ENCODE assay signal across 7 mouse cellular contexts in genomic region chr9:9237511-9237910, GRCm38 (mm10). TPM values are rescaled to one million over a fixed set of nuclear protein-coding genes. Genes with fewer than 3 reads are reported as not detected.
DNase-seq lines count a peak whose midpoint lies in the region; ATAC-seq and TF ChIP-seq lines count a peak whose summit lies in the region.

No protein-coding gene starts in this region.

- no peak for DNase-seq in lung, postnatal 0 days (ENCODE audit: low spot score)
- no peak for DNase-seq in lung, adult 18-20 months
- DNase-seq in liver, embryonic 11.5 days (ENCODE audit: low spot score) = no peak
- DNase-seq in natural killer cell, adult 2 months (ENCODE audit: low spot score in 2 of 2) = no peak
- no peak for DNase-seq in layer of hippocampus, adult 9-10 months (ENCODE audit: low spot score)
- DNase-seq in gastrocnemius, adult 18-20 months (ENCODE audit: low spot score) = no peak

- H3K27me3 ChIP-seq in lung, postnatal 0 days (replicated peaks; ENCODE audit: insufficient read depth, low read length) = no peaks in the 10 kb centered on the region
- H3K27me3 ChIP-seq in hindbrain, embryonic 13.5 days = no peaks in the 10 kb centered on the region
- peaks cover 6% of the 10 kb centered on the region; the same call in 1 of the 2 replicates for H3K27me3 ChIP-seq in liver, embryonic 11.5 days (replicated peaks; ENCODE audit: control insufficient read depth, insufficient read depth, low read length)

- peak overlapping the region; percentile 14; the same call in 1 of the 2 replicates for H3K27ac ChIP-seq in lung, postnatal 0 days (ENCODE audit: low read length)
- H3K27ac ChIP-seq in hindbrain, embryonic 13.5 days = no peak overlapping the region
- no peak overlapping the region; the same call in 1 of the 2 replicates for H3K27ac ChIP-seq in liver, embryonic 11.5 days (ENCODE audit: low read depth, low read length)

- 26% methylated on average over 5 of the region's 5 CpGs for WGBS in lung, postnatal 0 days
- WGBS in hindbrain, embryonic 13.5 days = 59% methylated on average over 5 of the region's 5 CpGs
- 65% methylated on average over 5 of the region's 5 CpGs for WGBS in liver, embryonic 11.5 days

- no peaks in the 10 kb centered on the region for H3K9me3 ChIP-seq in lung, postnatal 0 days (ENCODE audit: low read length)
- H3K9me3 ChIP-seq in hindbrain, embryonic 13.5 days = no peaks in the 10 kb centered on the region
- H3K9me3 ChIP-seq in liver, embryonic 11.5 days (ENCODE audit: control insufficient read depth, low read length) = no peaks in the 10 kb centered on the region

- no peaks in the 10 kb centered on the region for H3K36me3 ChIP-seq in lung, postnatal 0 days (ENCODE audit: insufficient read depth, low read length)
- H3K36me3 ChIP-seq in hindbrain, embryonic 13.5 days = no peaks in the 10 kb centered on the region
- H3K36me3 ChIP-seq in liver, embryonic 11.5 days (ENCODE audit: control insufficient read depth, insufficient read depth, low read length) = no peaks in the 10 kb centered on the region

- ATAC-seq in lung, postnatal 0 days = no peak
- no peak for ATAC-seq in hindbrain, embryonic 13.5 days (ENCODE audit: low FRiP score)
- no peak for ATAC-seq in liver, embryonic 11.5 days (replicated peaks; ENCODE audit: low FRiP score)

- no peak for TF ChIP-seq EP300 in lung, postnatal 0 days (IDR thresholded peaks at IDR 0.05)

- H3K4me2 ChIP-seq in lung, postnatal 0 days (replicated peaks; ENCODE audit: low read depth, low read length) = peak overlapping the region; percentile 73
- H3K4me2 ChIP-seq in hindbrain, embryonic 13.5 days = peak overlapping the region; percentile 72
- H3K4me2 ChIP-seq in liver, embryonic 11.5 days = peak overlapping the region; percentile 76

- no peaks in the 10 kb centered on the region for H3K4me1 ChIP-seq in lung, postnatal 0 days (ENCODE audit: insufficient read depth, low read depth, low read length)
- H3K4me1 ChIP-seq in hindbrain, embryonic 13.5 days (replicated peaks) = peaks cover 13% of the 10 kb centered on the region; the same call in 1 of the 2 replicates
- peaks cover 3% of the 10 kb centered on the region for H3K4me1 ChIP-seq in liver, embryonic 11.5 days (replicated peaks; ENCODE audit: control insufficient read depth, insufficient read depth, low read length)

- peak overlapping the region; percentile 79; the same call in 1 of the 2 replicates for H3K4me3 ChIP-seq in lung, postnatal 0 days (ENCODE audit: low read depth, low read length)
- peak overlapping the region; percentile 82 for H3K4me3 ChIP-seq in hindbrain, embryonic 13.5 days
- peak overlapping the region; percentile 23; the same call in 1 of the 2 replicates for H3K4me3 ChIP-seq in liver, embryonic 11.5 days (ENCODE audit: low read depth, low read length)

- no peak for TF ChIP-seq CTCF in lung, postnatal 0 days (IDR thresholded peaks at IDR 0.05)

- no peak overlapping the region; the same call in 1 of the 2 replicates for H3K9ac ChIP-seq in lung, postnatal 0 days (replicated peaks; ENCODE audit: low read depth)
- H3K9ac ChIP-seq in hindbrain, embryonic 13.5 days = no peak overlapping the region
- no peak overlapping the region for H3K9ac ChIP-seq in liver, embryonic 11.5 days (ENCODE audit: low read depth, low read length)

RNA-seq across cellular contexts. Expression of gene Arhgap42, which starts 1.4 kb away (rescaled TPM):
- 37.9 and 42.5 TPM in 2 replicates for polyA plus RNA-seq in lung, postnatal 0 days (2015; fragmentation: Nextera tagmentation; extraction: Ambion mirVana)
- 21.4 and 23.9 TPM in 2 replicates for polyA plus RNA-seq in hindbrain, embryonic 13.5 days (2015; fragmentation: Nextera tagmentation; extraction: Ambion mirVana)
- 14.8 and 16.2 TPM in 2 replicates for polyA plus RNA-seq in liver, embryonic 11.5 days (2014; fragmentation: Nextera tagmentation; extraction: Ambion mirVana)
- total RNA-seq in gastrocnemius, adult 18-20 months (2021) = 1 to 10 TPM; 4.0 to 5.6 TPM

Comparison
In these comparisons a context has a peak if more than half of its experiments do, and no peak if none do; other contexts are left out.
1. H3K4me3 ChIP-seq: peak in every context shown above with its lines; median percentile 82 in hindbrain, embryonic 13.5 days; 79 in lung, postnatal 0 days; 23 in liver, embryonic 11.5 days.